Mouse (Mus musculus) heart, postnatal 0 days (tissue): ENCODE measurements at regions not wholly inside any gene's neighbourhood (a gene's known extent, or its start where the extent isn't known, plus 50 kb on each side); places are given as distances from the start of the nearest gene placed in this dataset.

Source experiments
- CTCF ChIP-seq: IDR thresholded peaks from 2 replicates; pipeline ENCODE4 v1.5.1; 2016; ENCODE audit warnings: antibody characterized with exemption, control low read depth, low read depth
- EP300 ChIP-seq: IDR thresholded peaks from 2 replicates; pipeline ENCODE4 v1.6.1; 2016; ENCODE audit warnings: antibody characterized with exemption, low read depth

GRCm38 (mm10) chr1:57224425-57225104, 152.9 kb upstream of the 1700066M21Rik start:
- TF ChIP-seq EP300 (no peak), CTCF (no peak)
